Mouse (Mus musculus): ENCODE results near the gene Hfe. TPM values are rescaled to one million over a fixed set of nuclear protein-coding genes. Genes with fewer than 3 reads are reported as not detected.

Hfe gene
- total and polyA plus RNA-seq, 3 experiments = 0.08 to 1.0 (median 0.39) TPM

GRCm38 (mm10) chr13:23706771-23707170 lies 3.9 kb downstream of the Hfe start:
- no peak for DNase-seq (ENCODE audit: extremely low read depth)
- TF ChIP-seq NRF1 (IDR thresholded peaks at IDR 0.05; ENCODE audit: low read depth, low read length) (no peak), UBTF (IDR thresholded peaks at IDR 0.05; ENCODE audit: low read depth, low read length) (no peak), MEF2A (IDR thresholded peaks at IDR 0.05; ENCODE audit: borderline replicate concordance, low read depth, low read length) (no peak), JUND (conservative IDR thresholded peaks at IDR 0.05; ENCODE audit: low read depth, low read length) (no peak), ZMIZ1 (IDR thresholded peaks at IDR 0.05; ENCODE audit: low read depth, low read length) (no peak), POLR2A (IDR thresholded peaks at IDR 0.05; ENCODE audit: low read depth, low read length) (no peak), MYC (IDR thresholded peaks at IDR 0.05; ENCODE audit: low read depth, low read length) (no peak), BHLHE40 (IDR thresholded peaks at IDR 0.05; ENCODE audit: low read depth, low read length) (no peak), POLR2AphosphoS2 (IDR thresholded peaks at IDR 0.05; ENCODE audit: low read depth, low read length) (no peak), NELFE (IDR thresholded peaks at IDR 0.05; ENCODE audit: low read depth, low read length) (no peak), JUN (IDR thresholded peaks at IDR 0.05; ENCODE audit: insufficient read depth, low read depth, low read length) (no peak), ETS1 (conservative IDR thresholded peaks at IDR 0.05; ENCODE audit: low read depth, low read length) (no peak), RAD21 (IDR thresholded peaks at IDR 0.05; ENCODE audit: low read depth, low read length) (no peak), RCOR1 (conservative IDR thresholded peaks at IDR 0.05; ENCODE audit: low read depth, low read length) (no peak), MAZ (IDR thresholded peaks at IDR 0.05; ENCODE audit: low read depth, low read length) (no peak), CHD1 (IDR thresholded peaks at IDR 0.05; ENCODE audit: low read depth, low read length) (no peak), ZNF384 (IDR thresholded peaks at IDR 0.05; ENCODE audit: low read depth, low read length) (no peak), CTCF (conservative IDR thresholded peaks at IDR 0.05 in 1 of 2, IDR thresholded peaks at IDR 0.05 in 1 of 2; ENCODE audit: low read depth in 2 of 2, low read length in 2 of 2) (no peak), USF1 (IDR thresholded peaks at IDR 0.05; ENCODE audit: low read depth, low read length) (no peak)
- no peak overlapping the region for H3K4me3 ChIP-seq (replicated peaks in 1 of 3; ENCODE audit: low read depth in 2 of 3, low read length in 2 of 3, poor library complexity in 1 of 3)

DNA sequence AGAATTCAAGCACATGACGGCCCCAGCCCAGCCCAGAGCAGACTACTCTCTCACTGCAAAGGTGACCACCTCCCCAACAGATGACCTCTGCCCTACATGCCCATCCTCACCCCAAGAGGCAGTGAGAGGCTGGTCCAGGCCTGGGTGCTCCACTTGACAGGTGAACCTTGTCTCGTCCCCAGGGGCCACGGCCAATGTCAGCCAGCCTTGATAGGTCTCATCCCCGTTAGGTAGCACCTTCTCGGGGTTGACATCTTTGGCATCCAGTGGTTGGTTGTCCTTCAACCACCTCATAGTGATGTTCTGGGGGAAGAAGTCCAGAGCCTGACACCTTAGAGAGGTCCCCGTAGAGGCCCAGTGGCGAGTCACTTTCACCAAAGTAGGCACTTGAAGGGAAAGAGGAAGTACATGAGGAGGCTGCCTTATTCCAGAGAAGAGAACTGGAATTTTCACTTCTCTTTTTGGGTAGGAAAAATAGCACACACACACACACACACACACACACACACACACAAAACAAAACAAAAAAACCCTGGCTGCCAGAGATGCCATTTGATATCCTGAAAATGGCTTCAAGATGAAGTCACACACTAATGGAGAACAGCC lies 4.8 kb downstream of the Hfe start:
- no peaks in the 10 kb centered on the region for H3K79me2 ChIP-seq (replicated peaks; ENCODE audit: control insufficient read depth, extremely low read depth, insufficient read depth, poor library complexity, severe bottlenecking)
- H3K4me2 ChIP-seq (ENCODE audit: insufficient read depth, low read depth, poor library complexity, severe bottlenecking) = no peak overlapping the region
- in situ Hi-C loops (cut with MboI; ENCODE audit: low pct_ligation_motif_present, low pct_unique_long_range_greater_than_20kb, low sequenced_read_pairs) = no loop called here
- dilution Hi-C loops (cut with MboI; ENCODE audit: extremely low pct_ligation_motif_present, extremely low pct_unique_long_range_greater_than_20kb, low sequenced_read_pairs) = no loop called here
- no peaks in the 10 kb centered on the region for H3K36me3 ChIP-seq (replicated peaks in 1 of 2; ENCODE audit: control insufficient read depth in 1 of 2, insufficient read depth in 1 of 2, low read length in 1 of 2)
- peaks cover 12 to 74% of the 10 kb centered on the region in 2 experiments for H3K4me1 ChIP-seq (ENCODE audit: control insufficient read depth in 1 of 2, insufficient read depth in 2 of 2)
- H3K27ac ChIP-seq (ENCODE audit: insufficient read depth, low read depth) = no peak overlapping the region
- peak overlapping the region in 1 of 3 experiments; percentile 4 for H3K4me3 ChIP-seq (replicated peaks in 1 of 3; ENCODE audit: low read depth in 2 of 3, low read length in 2 of 3, poor library complexity in 1 of 3)
- peak; percentile 55 for DNase-seq (ENCODE audit: extremely low read depth)
- no peaks in the 10 kb centered on the region for H3K9me3 ChIP-seq (replicated peaks; ENCODE audit: low read length)
- no peak overlapping the region for H3K9ac ChIP-seq (ENCODE audit: insufficient read depth, low read depth)
- H3K27me3 ChIP-seq (replicated peaks) = no peaks in the 10 kb centered on the region
- TF ChIP-seq HCFC1 (IDR thresholded peaks at IDR 0.05; ENCODE audit: low read depth, low read length) (no peak), BHLHE40 (IDR thresholded peaks at IDR 0.05; ENCODE audit: low read depth, low read length) (peak; percentile 36; the same call in 1 of the 2 replicates), IRF4 (IDR thresholded peaks at IDR 0.05; ENCODE audit: low read depth, low read length) (peak; percentile 90), NRF1 (IDR thresholded peaks at IDR 0.05; ENCODE audit: low read depth, low read length) (no peak), TBP (conservative IDR thresholded peaks at IDR 0.05; ENCODE audit: low read depth, low read length) (0 out of 2 replicates have a peak, but pooled peaks have one; percentile 50), CHD2 (IDR thresholded peaks at IDR 0.05; ENCODE audit: low read length) (peak; percentile 45; the same call in 1 of the 2 replicates), ZC3H11A (IDR thresholded peaks at IDR 0.05; ENCODE audit: low read depth, low read length) (no peak), KAT2A (IDR thresholded peaks at IDR 0.05; ENCODE audit: insufficient replicate concordance, low read length) (no peak), PAX5 (IDR thresholded peaks at IDR 0.05; ENCODE audit: low read length) (no peak), RCOR1 (conservative IDR thresholded peaks at IDR 0.05; ENCODE audit: low read depth, low read length) (no peak; the same call in 1 of the 2 replicates), E2F4 (IDR thresholded peaks at IDR 0.05; ENCODE audit: insufficient replicate concordance, low read depth, low read length) (no peak), POLR2AphosphoS2 (IDR thresholded peaks at IDR 0.05; ENCODE audit: low read depth, low read length) (no peak), JUND (conservative IDR thresholded peaks at IDR 0.05; ENCODE audit: low read depth, low read length) (no peak), TCF12 (IDR thresholded peaks at IDR 0.05; ENCODE audit: low read depth, low read length) (peak; percentile 48; the same call in 1 of the 2 replicates), USF2 (conservative IDR thresholded peaks at IDR 0.05; ENCODE audit: low read depth, low read length) (no peak), MAFK (IDR thresholded peaks at IDR 0.05; ENCODE audit: insufficient replicate concordance, low read length) (no peak), NELFE (IDR thresholded peaks at IDR 0.05; ENCODE audit: low read depth, low read length) (no peak), CTCF (conservative IDR thresholded peaks at IDR 0.05 in 1 of 2, IDR thresholded peaks at IDR 0.05 in 1 of 2; ENCODE audit: low read depth in 2 of 2, low read length in 2 of 2) (no peak), ELF1 (IDR thresholded peaks at IDR 0.05; ENCODE audit: low read depth, low read length) (no peak), UBTF (IDR thresholded peaks at IDR 0.05; ENCODE audit: low read depth, low read length) (peak; percentile 74; the same call in 1 of the 2 replicates)

More at GRCm38 (mm10) chr13:23706771-23707170, 3.9 kb downstream of the Hfe start:
- H3K79me2 ChIP-seq (replicated peaks; ENCODE audit: control insufficient read depth, extremely low read depth, insufficient read depth, poor library complexity, severe bottlenecking) = no peaks in the 10 kb centered on the region
- H3K27ac ChIP-seq (ENCODE audit: insufficient read depth, low read depth) = no peak overlapping the region
- H3K9ac ChIP-seq (ENCODE audit: insufficient read depth, low read depth) = no peak overlapping the region
- H3K4me2 ChIP-seq (ENCODE audit: insufficient read depth, low read depth, poor library complexity, severe bottlenecking) = no peak overlapping the region
- no peaks in the 10 kb centered on the region for H3K27me3 ChIP-seq (replicated peaks)
- in situ Hi-C loops (cut with MboI; ENCODE audit: low pct_ligation_motif_present, low pct_unique_long_range_greater_than_20kb, low sequenced_read_pairs) (no loop called here), dilution Hi-C loops (cut with MboI; ENCODE audit: extremely low pct_ligation_motif_present, extremely low pct_unique_long_range_greater_than_20kb, low sequenced_read_pairs) (no loop called here)
- no peaks in the 10 kb centered on the region for H3K36me3 ChIP-seq (replicated peaks in 1 of 2; ENCODE audit: control insufficient read depth in 1 of 2, insufficient read depth in 1 of 2, low read length in 1 of 2)
- H3K4me1 ChIP-seq (ENCODE audit: control insufficient read depth in 1 of 2, insufficient read depth in 2 of 2) = peaks cover 12 to 67% of the 10 kb centered on the region in 2 experiments
- H3K9me3 ChIP-seq (replicated peaks; ENCODE audit: low read length) = no peaks in the 10 kb centered on the region

Measured in CH12.LX (cell line).